Mouse (Mus musculus) heart, postnatal 25 days (tissue): ENCODE measurements around the gene Trex1. TPM values are rescaled to one million over a fixed set of nuclear protein-coding genes. Genes with fewer than 3 reads are reported as not detected.

Experiments used
- DNase-seq: peaks from one replicate; pipeline ENCODE4 v3.0.0; 2022; ENCODE audit warnings: low spot score
- intact Hi-C: fragments of 180-260 bp; cut with DNase I; formaldehyde crosslinking; loops from one replicate; pipeline ENCODE4 v1.15.1; 2025
- total RNA-seq, 2 experiments: library from RNA; stranded (reverse); gene quantifications; 2 replicates each; pipeline ENCODE4 v1.2.3; 2021

Trex1 gene
- total RNA-seq, 2 experiments from 2014 or later, result 11.9 to 12.9 TPM

GRCm38 (mm10) chr9:109028421-109028820 lies 31.1 kb downstream of the Trex1 start:
- intact Hi-C loops, result no loop called here
- DNase-seq, result no peak

GRCm38 (mm10) chr9:109027521-109027920 lies 32.0 kb downstream of the Trex1 start:
- intact Hi-C loops, result no loop called here
- no peak for DNase-seq

GRCm38 (mm10) chr9:109022866-109023685 lies 36.5 kb downstream of the Trex1 start:
- intact Hi-C loops, result no loop called here
- DNase-seq, result no peak

GRCm38 (mm10) chr9:109021428-109021827 lies 38.1 kb downstream of the Trex1 start:
- no peak for DNase-seq
- intact Hi-C loops, result no loop called here

- no peak for DNase-seq
- intact Hi-C loops, result no loop called here
Measured at GRCm38 (mm10) chr9:109016973-109017604, 42.4 kb downstream of the Trex1 start.

- intact Hi-C loops, result no loop called here
- DNase-seq, result no peak
Measured at GRCm38 (mm10) chr9:109015397-109015796, 44.1 kb downstream of the Trex1 start.

GRCm38 (mm10) chr9:109010316-109010690 lies 49.2 kb downstream of the Trex1 start:
- intact Hi-C loops, result no loop called here
- DNase-seq, result no peak

- intact Hi-C loops, result loop anchor here (10.0 kb wide), 1 partner anchor 855 kb away; no protein-coding TSS in a partner anchor
- no peak for DNase-seq
Measured at GRCm38 (mm10) chr9:109009636-109010315, 49.8 kb downstream of the Trex1 start.

GRCm38 (mm10) chr9:109008994-109009635 lies 50.4 kb downstream of the Trex1 start:
- intact Hi-C loops, result loop anchor here (10.0 kb wide), 1 partner anchor 856 kb away; no protein-coding TSS in a partner anchor
- DNase-seq, result no peak

GRCm38 (mm10) chr9:109008081-109008480 lies 51.5 kb downstream of the Trex1 start:
- no peak for DNase-seq
- intact Hi-C loops, result loop anchor here (10.0 kb wide), 1 partner anchor 857 kb away; no protein-coding TSS in a partner anchor

Other genes starting within 250 kb of the Trex1 start
- gene Celsr3, start 233.4 kb downstream of the Trex1 start, total RNA-seq, result under 1 TPM; 0.03 to 0.23 TPM
- 10 to 100 TPM; 27.4 to 28.7 TPM for gene Slc26a6, start 206.5 kb downstream of the Trex1 start, total RNA-seq
- not detected for gene Tmem89, start 145.1 kb downstream of the Trex1 start, total RNA-seq
- 1,000 to 10,000 TPM; 2,451 to 2,563 TPM for gene Uqcrc1, start 123.1 kb downstream of the Trex1 start, total RNA-seq
- under 1 TPM; 0.23 to 0.61 TPM for gene Col7a1, start 106.1 kb downstream of the Trex1 start, total RNA-seq
- not detected for gene Ucn2, start 73.7 kb downstream of the Trex1 start, total RNA-seq
- gene Pfkfb4, start 68.0 kb downstream of the Trex1 start, total RNA-seq, result 1 to 10 TPM; 2.3 to 2.7 TPM
- 10 to 100 TPM; 43.0 to 43.2 TPM for gene Shisa5, start 21.2 kb downstream of the Trex1 start, total RNA-seq
- 1 to 10 TPM; 6.7 to 7.1 TPM for gene Atrip, start 14.4 kb upstream of the Trex1 start, total RNA-seq
- 10 to 100 TPM; 11.5 to 12.2 TPM for gene Ccdc51, start 22.8 kb upstream of the Trex1 start, total RNA-seq
- gene Tma7, start 22.9 kb upstream of the Trex1 start, total RNA-seq, result 100 to 1,000 TPM; 243 to 255 TPM
- gene Plxnb1, start 35.7 kb upstream of the Trex1 start, total RNA-seq, result 10 to 100 TPM; 21.1 to 22.9 TPM
- not detected for gene Fbxw21, start 102.3 kb upstream of the Trex1 start, total RNA-seq
- not detected for gene Fbxw13, start 136.2 kb upstream of the Trex1 start, total RNA-seq
- not detected for gene Fbxw20, start 175.0 kb upstream of the Trex1 start, total RNA-seq
- not detected for gene Fbxw14, start 227.9 kb upstream of the Trex1 start, total RNA-seq